ENCODE assay signal across 9 mouse cellular contexts in genomic region chr7:19876781-19877425, GRCm38 (mm10). TPM values are rescaled to one million over a fixed set of nuclear protein-coding genes. Genes with fewer than 3 reads are reported as not detected.
DNase-seq lines count a peak whose midpoint lies in the region; ATAC-seq lines count a peak whose summit lies in the region.
"Had no signal": no experiment of that assay in that cellular context is flagged by ENCODE, and none has a peak within 500 bp of the region (broad histone marks: within the 10 kb centered on the region; RNA-seq: fewer than 3 reads in every experiment).

No protein-coding gene starts in this region.

- H3K9ac ChIP-seq in kidney, embryonic 14.5 days (ENCODE audit: low read depth, low read length): no peak overlapping the region
- H3K9ac ChIP-seq in liver, embryonic 16.5 days (ENCODE audit: low read depth, low read length): no peak overlapping the region

- no peaks in the 10 kb centered on the region for H3K27me3 ChIP-seq in kidney, embryonic 14.5 days (ENCODE audit: control insufficient read depth, insufficient read depth, low read length)
- no peaks in the 10 kb centered on the region for H3K27me3 ChIP-seq in liver, embryonic 16.5 days (ENCODE audit: control insufficient read depth, insufficient read depth, low read depth, low read length)

- no peaks in the 10 kb centered on the region for H3K9me3 ChIP-seq in kidney, embryonic 14.5 days (ENCODE audit: control insufficient read depth, low read length)
- H3K9me3 ChIP-seq in liver, embryonic 16.5 days (replicated peaks; ENCODE audit: control insufficient read depth, low read length): no peaks in the 10 kb centered on the region

- WGBS in kidney, embryonic 14.5 days: 37% methylated on average over 14 of the region's 14 CpGs
- WGBS in liver, embryonic 16.5 days (ENCODE audit: insufficient replicate concordance): 19% methylated on average over 14 of the region's 14 CpGs

- H3K36me3 ChIP-seq in kidney, embryonic 14.5 days (ENCODE audit: control insufficient read depth, insufficient read depth, low read length): no peaks in the 10 kb centered on the region
- H3K36me3 ChIP-seq in liver, embryonic 16.5 days (ENCODE audit: control insufficient read depth, insufficient read depth): no peaks in the 10 kb centered on the region

- H3K4me3 ChIP-seq in kidney, embryonic 14.5 days (ENCODE audit: low read length): no peak overlapping the region
- H3K4me3 ChIP-seq in liver, embryonic 16.5 days (ENCODE audit: low read depth, low read length): no peak overlapping the region

- DNase-seq in kidney, postnatal 36 days: no peak
- peak; percentile 61 for DNase-seq in WW6 (ENCODE audit: low read depth, low spot score)
- peak; percentile 59 to 60 for DNase-seq in spleen, adult 18-20 months
- no peak for DNase-seq in layer of hippocampus, adult 18-20 months (ENCODE audit: low spot score in 2 of 2)
- no peak for DNase-seq in left cerebral cortex, postnatal 25 days (ENCODE audit: low spot score in 2 of 2)
- no peak for DNase-seq in adrenal gland, adult 8-10 months

- ATAC-seq in kidney, embryonic 14.5 days (ENCODE audit: low FRiP score, low TSS enrichment): 0 out of 2 replicates have a peak, but pooled peaks have one; percentile 29
- ATAC-seq in liver, embryonic 16.5 days (ENCODE audit: low read depth): 0 out of 2 replicates have a peak, but pooled peaks have one; percentile 31

- H3K4me2 ChIP-seq in kidney, embryonic 14.5 days (replicated peaks; ENCODE audit: low read depth, low read length): no peak overlapping the region
- no peak overlapping the region for H3K4me2 ChIP-seq in liver, embryonic 16.5 days (ENCODE audit: low read depth, low read length)

- no peaks in the 10 kb centered on the region for H3K4me1 ChIP-seq in kidney, embryonic 14.5 days (ENCODE audit: control insufficient read depth, insufficient read depth, low read length)
- peaks cover 6% of the 10 kb centered on the region; the same call in 1 of the 2 replicates for H3K4me1 ChIP-seq in liver, embryonic 16.5 days (ENCODE audit: control insufficient read depth, low read depth, low read length)

- no peak overlapping the region for H3K27ac ChIP-seq in kidney, embryonic 14.5 days (ENCODE audit: low read depth, low read length)
- H3K27ac ChIP-seq in liver, embryonic 16.5 days (ENCODE audit: low read length): no peak overlapping the region

- intact Hi-C loops in left cerebral cortex, postnatal 25 days (cut with DNase I): no loop called here

RNA-seq across cellular contexts. Expression of gene Ceacam19, which starts 10.9 kb away (rescaled TPM):
- not detected in 2 replicates for polyA plus RNA-seq in kidney, embryonic 14.5 days (2014; fragmentation: Nextera tagmentation; extraction: Ambion mirVana)
- not detected in 2 replicates for polyA plus RNA-seq in liver, embryonic 16.5 days (2015; fragmentation: Nextera tagmentation; extraction: Ambion mirVana)
- not detected for total RNA-seq in layer of hippocampus, adult 18-20 months (2021)
- not detected for total RNA-seq in left cerebral cortex, postnatal 25 days (2021)
- not detected for total RNA-seq in adrenal gland, adult 8-10 months (2022)
- polyA plus RNA-seq: lung, embryonic 16.5 days had no signal

RNA-seq across cellular contexts. Expression of gene Ceacam16, which starts 15.8 kb away (rescaled TPM):
- polyA plus RNA-seq in kidney, embryonic 14.5 days (2014; fragmentation: Nextera tagmentation; extraction: Ambion mirVana): not detected in 2 replicates
- not detected in 2 replicates for polyA plus RNA-seq in liver, embryonic 16.5 days (2015; fragmentation: Nextera tagmentation; extraction: Ambion mirVana)
- total RNA-seq in layer of hippocampus, adult 18-20 months (2021): not detected
- not detected for total RNA-seq in left cerebral cortex, postnatal 25 days (2021)
- under 1 TPM in 1 of 4 experiments, not detected in 3; 0.31 TPM for total RNA-seq in adrenal gland, adult 8-10 months (2022)
- polyA plus RNA-seq: lung, embryonic 16.5 days had no signal

RNA-seq across cellular contexts. Expression of gene Gm19345, which starts 25.1 kb away (rescaled TPM):
- polyA plus RNA-seq in kidney, embryonic 14.5 days (2014; fragmentation: Nextera tagmentation; extraction: Ambion mirVana): 0.27 TPM in 1 of 2 replicates, not detected in the other
- 0.08 TPM in 1 of 2 replicates, not detected in the other for polyA plus RNA-seq in liver, embryonic 16.5 days (2015; fragmentation: Nextera tagmentation; extraction: Ambion mirVana)
- total RNA-seq in layer of hippocampus, adult 18-20 months (2021): 1 to 10 TPM; 1.2 to 2.3 TPM
- 1 to 10 TPM; 2.3 to 2.5 TPM for total RNA-seq in left cerebral cortex, postnatal 25 days (2021)
- under 1 TPM in 2 of 4 experiments, not detected in 2; 0.28 to 0.35 TPM for total RNA-seq in adrenal gland, adult 8-10 months (2022)

RNA-seq across cellular contexts. Expression of gene Pvr, which starts 44.1 kb away (rescaled TPM):
- polyA plus RNA-seq in kidney, embryonic 14.5 days (2014; fragmentation: Nextera tagmentation; extraction: Ambion mirVana): 9.6 and 10.8 TPM in 2 replicates
- 3.4 and 3.6 TPM in 2 replicates for polyA plus RNA-seq in liver, embryonic 16.5 days (2015; fragmentation: Nextera tagmentation; extraction: Ambion mirVana)
- total RNA-seq in layer of hippocampus, adult 18-20 months (2021): 10 to 100 TPM; 12.4 to 12.8 TPM
- 10 to 100 TPM; 10.7 to 13.3 TPM for total RNA-seq in left cerebral cortex, postnatal 25 days (2021)
- 10 to 100 TPM; 20.6 to 34.2 (median 24.5) TPM for total RNA-seq in adrenal gland, adult 8-10 months (2022)

RNA-seq across cellular contexts. Expression of gene Bcl3, which starts 54.3 kb away (rescaled TPM):
- polyA plus RNA-seq in kidney, embryonic 14.5 days (2014; fragmentation: Nextera tagmentation; extraction: Ambion mirVana): 3.5 and 4.2 TPM in 2 replicates
- 4.1 and 4.4 TPM in 2 replicates for polyA plus RNA-seq in liver, embryonic 16.5 days (2015; fragmentation: Nextera tagmentation; extraction: Ambion mirVana)
- 1 to 10 TPM in 1 of 2 experiments, under 1 TPM in 1; 0.27 to 1.1 TPM for total RNA-seq in layer of hippocampus, adult 18-20 months (2021)
- total RNA-seq in left cerebral cortex, postnatal 25 days (2021): under 1 TPM; 0.46 to 0.53 TPM
- total RNA-seq in adrenal gland, adult 8-10 months (2022): 10 to 100 TPM; 16.5 to 23.4 (median 21.9) TPM

Comparison
In these comparisons a context has a peak if more than half of its experiments do, and no peak if none do; other contexts are left out.
1. DNase-seq: peak in WW6 (single experiment) and spleen, adult 18-20 months (2 of 2); none in kidney, postnatal 36 days (0 of 2), layer of hippocampus, adult 18-20 months (0 of 2), left cerebral cortex, postnatal 25 days (0 of 2) and adrenal gland, adult 8-10 months (single experiment).